Mouse (Mus musculus): ENCODE measurements at regions not wholly inside any gene's neighbourhood (a gene's known extent, or its start where the extent isn't known, plus 50 kb on each side); places are given as distances from the start of the nearest gene placed in this dataset.
A peak's percentile ranks its signal among the peaks of the same experiment; 100 is the strongest.

DNA sequence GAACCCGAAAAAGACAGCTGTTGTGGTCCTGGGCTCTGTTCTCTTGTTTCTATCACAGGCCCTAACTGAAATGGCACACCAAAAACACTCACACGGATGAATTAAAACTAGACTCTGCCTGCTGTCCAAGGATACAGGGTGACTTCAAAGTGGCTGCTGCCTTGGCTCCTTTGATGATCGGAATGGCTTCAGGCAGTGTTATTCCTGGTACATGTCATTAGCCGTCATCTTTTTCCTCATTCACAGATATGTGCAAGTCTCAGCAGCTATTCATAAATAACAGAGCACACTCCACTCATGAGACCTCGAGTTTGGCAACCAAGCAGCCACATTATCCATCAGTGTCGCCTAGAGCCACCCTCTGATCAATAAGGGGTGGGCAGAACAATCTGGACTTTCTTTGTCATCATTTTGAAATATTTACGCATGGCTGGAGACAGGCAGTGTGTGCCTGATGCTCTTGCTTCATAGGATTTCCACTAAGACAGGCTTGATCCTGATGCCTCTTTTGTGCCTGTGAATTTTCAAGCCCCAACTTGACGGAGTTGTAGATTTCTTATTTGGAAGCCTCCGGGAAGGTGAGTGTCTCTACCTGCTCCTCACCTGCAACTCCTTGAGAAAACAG lies 182.1 kb downstream of the Fndc1 start:
- Histone ChIP-seq H3K27me3 (ENCODE audit: control insufficient read depth, insufficient read depth, low read length) (no peaks in the 10 kb centered on the region), H3K36me3 (ENCODE audit: control insufficient read depth, insufficient read depth, low read length) (no peaks in the 10 kb centered on the region), H3K4me1 (ENCODE audit: control insufficient read depth, insufficient read depth, low read length) (peaks cover 12% of the 10 kb centered on the region; the same call in 1 of the 2 replicates), H3K27ac (ENCODE audit: low read length) (no peak overlapping the region), H3K9ac (replicated peaks; ENCODE audit: low read depth, low read length) (no peak overlapping the region), H3K4me2 (replicated peaks; ENCODE audit: low read depth, low read length) (no peak overlapping the region), H3K9me3 (ENCODE audit: control insufficient read depth, low read depth, low read length) (no peaks in the 10 kb centered on the region), H3K4me3 (ENCODE audit: low read depth, low read length) (no peak overlapping the region)
- ATAC-seq (ENCODE audit: insufficient number of reproducible peaks, insufficient read depth, low FRiP score, low read depth) = no peak
- WGBS = 57% methylated on average over 9 of the region's 9 CpGs

GRCm38 (mm10) chr17:7643640-7644039 lies 183.5 kb downstream of the Fndc1 start:
- ATAC-seq (ENCODE audit: insufficient number of reproducible peaks, insufficient read depth, low FRiP score, low read depth) = no peak
- H3K27me3 ChIP-seq (ENCODE audit: control insufficient read depth, insufficient read depth, low read length) = no peaks in the 10 kb centered on the region
- no peaks in the 10 kb centered on the region for H3K36me3 ChIP-seq (ENCODE audit: control insufficient read depth, insufficient read depth, low read length)
- no peak overlapping the region for H3K9ac ChIP-seq (replicated peaks; ENCODE audit: low read depth, low read length)
- H3K4me1 ChIP-seq (ENCODE audit: control insufficient read depth, insufficient read depth, low read length) = peaks cover 12% of the 10 kb centered on the region; the same call in 1 of the 2 replicates
- no peak overlapping the region for H3K4me3 ChIP-seq (ENCODE audit: low read depth, low read length)
- WGBS = 86% methylated on average over 4 of the region's 4 CpGs
- no peak overlapping the region for H3K27ac ChIP-seq (ENCODE audit: low read length)
- no peak overlapping the region for H3K4me2 ChIP-seq (replicated peaks; ENCODE audit: low read depth, low read length)
- no peaks in the 10 kb centered on the region for H3K9me3 ChIP-seq (ENCODE audit: control insufficient read depth, low read depth, low read length)

DNA sequence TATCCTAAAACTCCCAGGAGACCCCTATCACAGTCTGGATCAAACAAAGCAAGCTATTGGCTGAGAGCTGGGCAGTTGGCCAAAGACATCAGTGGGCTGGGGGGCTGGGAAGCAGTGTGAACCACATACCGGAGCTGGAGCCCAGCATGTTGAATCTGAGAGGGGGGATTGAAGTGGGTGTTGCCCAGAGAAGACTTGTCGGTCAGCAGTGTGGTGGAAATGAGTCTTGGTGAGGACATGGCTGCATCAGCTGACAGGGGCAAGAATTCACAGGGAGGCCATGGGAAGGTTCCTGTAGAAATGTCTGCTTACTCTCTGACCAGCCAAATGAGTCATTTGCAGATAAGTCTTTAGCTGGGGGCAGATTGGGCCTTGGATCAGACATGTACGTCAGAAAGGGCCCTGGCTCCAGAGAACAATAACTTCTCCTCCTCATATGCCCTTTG lies 184.6 kb downstream of the Fndc1 start:
- Histone ChIP-seq H3K4me2 (replicated peaks; ENCODE audit: low read depth, low read length) (no peak overlapping the region), H3K4me3 (ENCODE audit: low read depth, low read length) (no peak overlapping the region), H3K9ac (replicated peaks; ENCODE audit: low read depth, low read length) (no peak overlapping the region), H3K27me3 (ENCODE audit: control insufficient read depth, insufficient read depth, low read length) (no peaks in the 10 kb centered on the region), H3K9me3 (ENCODE audit: control insufficient read depth, low read depth, low read length) (no peaks in the 10 kb centered on the region), H3K36me3 (ENCODE audit: control insufficient read depth, insufficient read depth, low read length) (no peaks in the 10 kb centered on the region), H3K4me1 (ENCODE audit: control insufficient read depth, insufficient read depth, low read length) (peaks cover 12% of the 10 kb centered on the region; the same call in 1 of the 2 replicates), H3K27ac (ENCODE audit: low read length) (no peak overlapping the region)
- ATAC-seq (ENCODE audit: insufficient number of reproducible peaks, insufficient read depth, low FRiP score, low read depth) = peak; percentile 82; the same call in 1 of the 2 replicates
- 26% methylated on average over 3 of the region's 3 CpGs for WGBS

GRCm38 (mm10) chr17:7634291-7634664 lies 192.8 kb downstream of the Fndc1 start:
- Histone ChIP-seq H3K4me3 (ENCODE audit: low read depth, low read length) (no peak overlapping the region), H3K4me1 (ENCODE audit: control insufficient read depth, insufficient read depth, low read length) (no peaks in the 10 kb centered on the region), H3K36me3 (ENCODE audit: control insufficient read depth, insufficient read depth, low read length) (no peaks in the 10 kb centered on the region), H3K27me3 (ENCODE audit: control insufficient read depth, insufficient read depth, low read length) (no peaks in the 10 kb centered on the region), H3K9me3 (ENCODE audit: control insufficient read depth, low read depth, low read length) (no peaks in the 10 kb centered on the region), H3K9ac (replicated peaks; ENCODE audit: low read depth, low read length) (no peak overlapping the region), H3K4me2 (replicated peaks; ENCODE audit: low read depth, low read length) (no peak overlapping the region), H3K27ac (ENCODE audit: low read length) (peak overlapping the region; percentile 44; the same call in 1 of the 2 replicates)
- no peak for ATAC-seq (ENCODE audit: insufficient number of reproducible peaks, insufficient read depth, low FRiP score, low read depth)
- 52% methylated on average over 5 of the region's 5 CpGs for WGBS

DNA sequence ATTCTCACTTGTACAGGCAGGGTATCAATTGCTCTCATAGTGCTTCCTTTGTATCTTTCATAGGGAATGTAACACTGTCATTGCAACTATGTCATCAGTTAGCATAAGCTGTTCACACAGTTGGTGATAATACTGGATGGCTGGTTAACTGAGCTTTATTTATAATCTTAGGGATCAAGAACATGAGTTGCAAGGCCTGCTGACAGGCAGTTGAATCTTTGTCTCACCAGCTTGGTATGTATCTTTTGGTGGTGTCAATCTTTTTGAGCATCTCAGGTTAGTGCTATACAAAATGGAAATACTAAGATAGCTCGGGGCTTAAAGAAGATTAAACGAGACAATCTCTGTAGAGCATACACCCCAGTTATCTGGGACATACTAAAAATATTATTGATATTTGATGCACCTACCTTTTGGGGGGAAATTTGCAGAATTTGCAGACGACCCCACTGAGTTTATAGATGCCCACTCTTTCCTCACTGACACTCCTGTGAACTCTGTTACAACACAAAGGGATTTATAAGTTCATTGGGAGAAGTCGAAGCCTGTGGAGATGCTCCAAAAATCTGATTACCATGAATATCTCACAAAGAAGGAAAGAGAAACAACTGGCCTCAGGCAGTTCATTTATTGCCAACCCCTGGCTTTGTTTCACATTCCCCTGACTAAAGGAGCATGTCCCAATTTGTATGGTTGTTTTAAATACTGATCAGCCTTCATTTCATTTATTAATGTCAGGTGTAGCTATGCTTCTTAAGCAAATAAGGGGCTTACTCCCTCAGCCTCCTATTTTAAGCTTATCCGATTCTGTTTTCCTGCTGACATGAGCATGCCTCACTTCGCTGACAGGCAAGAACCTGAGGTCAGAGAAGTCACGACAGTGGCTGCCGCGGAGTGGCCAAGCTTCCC lies 193.5 kb downstream of the Fndc1 start:
- no peak for ATAC-seq (ENCODE audit: insufficient number of reproducible peaks, insufficient read depth, low FRiP score, low read depth)
- Histone ChIP-seq H3K9ac (replicated peaks; ENCODE audit: low read depth, low read length) (no peak overlapping the region), H3K27me3 (ENCODE audit: control insufficient read depth, insufficient read depth, low read length) (no peaks in the 10 kb centered on the region), H3K4me1 (ENCODE audit: control insufficient read depth, insufficient read depth, low read length) (no peaks in the 10 kb centered on the region), H3K9me3 (ENCODE audit: control insufficient read depth, low read depth, low read length) (no peaks in the 10 kb centered on the region), H3K27ac (ENCODE audit: low read length) (peak overlapping the region; percentile 44; the same call in 1 of the 2 replicates), H3K4me2 (replicated peaks; ENCODE audit: low read depth, low read length) (no peak overlapping the region), H3K4me3 (ENCODE audit: low read depth, low read length) (no peak overlapping the region), H3K36me3 (ENCODE audit: control insufficient read depth, insufficient read depth, low read length) (no peaks in the 10 kb centered on the region)
- WGBS = 59% methylated on average over 9 of the region's 9 CpGs

DNA sequence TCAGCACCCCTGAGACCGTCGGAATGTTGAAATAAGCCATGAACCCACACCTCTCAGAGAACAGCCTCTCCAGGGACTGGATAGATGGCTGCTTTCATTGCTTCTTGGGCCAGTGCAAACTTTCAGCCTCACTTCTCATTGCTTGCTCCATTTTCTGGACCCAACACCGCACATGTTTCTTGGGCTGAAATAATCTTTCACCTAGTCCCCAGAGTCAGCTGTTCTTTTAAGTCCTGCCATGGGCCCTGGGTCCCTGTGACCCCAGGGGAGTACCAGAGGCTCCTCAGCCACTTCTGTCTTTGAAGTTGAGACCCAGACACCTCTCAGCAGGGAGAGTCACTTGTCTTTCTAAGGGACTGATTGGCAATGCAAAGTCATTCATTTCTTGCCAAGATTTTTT lies 201.4 kb downstream of the Fndc1 start:
- Histone ChIP-seq H3K27ac (ENCODE audit: low read length) (no peak overlapping the region), H3K9me3 (ENCODE audit: control insufficient read depth, low read depth, low read length) (no peaks in the 10 kb centered on the region), H3K4me2 (replicated peaks; ENCODE audit: low read depth, low read length) (no peak overlapping the region), H3K27me3 (ENCODE audit: control insufficient read depth, insufficient read depth, low read length) (no peaks in the 10 kb centered on the region), H3K9ac (replicated peaks; ENCODE audit: low read depth, low read length) (no peak overlapping the region), H3K4me1 (ENCODE audit: control insufficient read depth, insufficient read depth, low read length) (no peaks in the 10 kb centered on the region), H3K4me3 (ENCODE audit: low read depth, low read length) (no peak overlapping the region), H3K36me3 (ENCODE audit: control insufficient read depth, insufficient read depth, low read length) (no peaks in the 10 kb centered on the region)
- ATAC-seq (ENCODE audit: insufficient number of reproducible peaks, insufficient read depth, low FRiP score, low read depth) = no peak
- WGBS = 79% methylated on average over 3 of the region's 3 CpGs

DNA sequence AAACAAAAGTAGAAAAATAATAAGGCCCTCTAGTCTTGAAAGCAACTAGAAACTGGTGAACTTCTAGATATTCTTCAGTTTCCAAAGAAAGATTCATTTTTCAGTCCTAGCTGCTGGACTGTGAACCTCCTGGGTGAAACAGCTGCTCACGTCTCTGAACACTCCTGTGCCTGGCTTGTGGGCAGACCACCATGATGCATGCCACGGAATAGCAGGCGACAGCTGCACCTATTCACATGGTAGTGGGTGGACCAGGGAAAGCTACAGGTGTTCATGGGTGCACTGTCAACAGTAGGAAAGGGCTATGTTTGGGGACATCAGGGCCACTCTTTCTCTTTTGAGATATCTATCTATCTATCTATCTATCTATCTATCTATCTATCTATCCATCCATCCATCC lies 203.7 kb downstream of the Fndc1 start:
- no peaks in the 10 kb centered on the region for H3K36me3 ChIP-seq (ENCODE audit: control insufficient read depth, insufficient read depth, low read length)

GRCm38 (mm10) chr17:7621262-7621661 lies 205.8 kb downstream of the Fndc1 start:
- Histone ChIP-seq H3K27me3 (ENCODE audit: control insufficient read depth, insufficient read depth, low read length) (no peaks in the 10 kb centered on the region), H3K27ac (ENCODE audit: low read length) (no peak overlapping the region), H3K9me3 (ENCODE audit: control insufficient read depth, low read depth, low read length) (no peaks in the 10 kb centered on the region), H3K4me2 (replicated peaks; ENCODE audit: low read depth, low read length) (no peak overlapping the region), H3K36me3 (ENCODE audit: control insufficient read depth, insufficient read depth, low read length) (no peaks in the 10 kb centered on the region), H3K4me1 (ENCODE audit: control insufficient read depth, insufficient read depth, low read length) (no peaks in the 10 kb centered on the region), H3K9ac (replicated peaks; ENCODE audit: low read depth, low read length) (no peak overlapping the region), H3K4me3 (ENCODE audit: low read depth, low read length) (no peak overlapping the region)
- no peak for ATAC-seq (ENCODE audit: insufficient number of reproducible peaks, insufficient read depth, low FRiP score, low read depth)
- 74% methylated on average over 2 of the region's 2 CpGs for WGBS

More for the DNA sequence above, 203.7 kb downstream of the Fndc1 start:
- no peak overlapping the region for H3K4me3 ChIP-seq (ENCODE audit: low read depth, low read length)
- H3K27me3 ChIP-seq (ENCODE audit: control insufficient read depth, insufficient read depth, low read length) = no peaks in the 10 kb centered on the region
- H3K9ac ChIP-seq (replicated peaks; ENCODE audit: low read depth, low read length) = no peak overlapping the region
- 87% methylated on average over 3 of the region's 3 CpGs for WGBS
- H3K4me1 ChIP-seq (ENCODE audit: control insufficient read depth, insufficient read depth, low read length) = no peaks in the 10 kb centered on the region
- ATAC-seq (ENCODE audit: insufficient number of reproducible peaks, insufficient read depth, low FRiP score, low read depth) = no peak
- no peaks in the 10 kb centered on the region for H3K9me3 ChIP-seq (ENCODE audit: control insufficient read depth, low read depth, low read length)
- H3K27ac ChIP-seq (ENCODE audit: low read length) = no peak overlapping the region
- no peak overlapping the region for H3K4me2 ChIP-seq (replicated peaks; ENCODE audit: low read depth, low read length)

All from stomach, embryonic 14.5 days (tissue).